Comparison of ENCODE assay signal across 8 mouse cellular contexts in genomic region chr14:40917632-40918031, GRCm38 (mm10). TPM values are rescaled to one million over a fixed set of nuclear protein-coding genes. Genes with fewer than 3 reads are reported as not detected.
DNase-seq lines count a peak whose midpoint lies in the region; TF ChIP-seq lines count a peak whose summit lies in the region.

No protein-coding gene starts in this region.

- intact Hi-C loops in left cerebral cortex, adult 2 months (cut with DNase I), result loop anchor here (1.0 to 2.0 kb wide), 3 partner anchors 49 to 115 kb away; partner anchors contain the start of gene Tspan14

- H3K27ac ChIP-seq in left cerebral cortex, adult 2 months, result no peak overlapping the region

- peaks cover 100% of the 10 kb centered on the region for H3K4me1 ChIP-seq in megakaryocyte, embryonic 14.5 days

- DNase-seq in T-cell, adult 2 months (ENCODE audit: low spot score), result peak; percentile 83
- peak; percentile 95 to 98 for DNase-seq in cerebellum, postnatal 10 days
- peak; percentile 77 to 90 for DNase-seq in frontal cortex, postnatal 14 days (ENCODE audit: low spot score in 2 of 2)
- DNase-seq in induced T-regulatory cell, adult 2 months (ENCODE audit: low read depth), result peak; percentile 92
- DNase-seq in left cerebral cortex, adult 2 months (ENCODE audit: extremely low spot score in 1 of 2, low spot score in 2 of 2), result peak; percentile 84 to 93
- DNase-seq in right cerebral cortex, adult 2 months (ENCODE audit: low spot score in 2 of 2), result peak; percentile 95 to 98
- DNase-seq in urinary bladder, postnatal 25 days (ENCODE audit: low spot score), result peak; percentile 95

- H3K4me3 ChIP-seq in left cerebral cortex, adult 2 months, result no peak overlapping the region
- H3K4me3 ChIP-seq in megakaryocyte, embryonic 14.5 days (replicated peaks), result peak overlapping the region; percentile 3

- peaks cover 97% of the 10 kb centered on the region for H3K36me3 ChIP-seq in megakaryocyte, embryonic 14.5 days (replicated peaks; ENCODE audit: low read length)

- H3K27me3 ChIP-seq in megakaryocyte, embryonic 14.5 days (replicated peaks), result no peaks in the 10 kb centered on the region

- H3K9me3 ChIP-seq in megakaryocyte, embryonic 14.5 days, result no peaks in the 10 kb centered on the region

- peak; percentile 99 for TF ChIP-seq CTCF in left cerebral cortex, adult 2 months (IDR thresholded peaks at IDR 0.05)

RNA-seq across cellular contexts. Expression of gene Sh2d4b, which starts 24.6 kb away (rescaled TPM):
- 1 to 10 TPM; 5.8 to 6.7 TPM for total RNA-seq in left cerebral cortex, adult 2 months (2021)
- 1.1 and 7.2 TPM in 2 replicates for polyA plus RNA-seq in megakaryocyte, embryonic 14.5 days (2012; ENCODE audit: insufficient read depth, low replicate concordance)

RNA-seq across cellular contexts. Expression of gene Tspan14, which starts 49.0 kb away (rescaled TPM):
- total RNA-seq in left cerebral cortex, adult 2 months (2021), result 10 to 100 TPM; 50.2 to 52.1 TPM
- 20.9 and 22.8 TPM in 2 replicates for polyA plus RNA-seq in megakaryocyte, embryonic 14.5 days (2012; ENCODE audit: insufficient read depth, low replicate concordance)
